Mouse (Mus musculus) heart, adult 10 weeks (tissue): ENCODE data around the gene Sgk2. TPM values are rescaled to one million over a fixed set of nuclear protein-coding genes. Genes with fewer than 3 reads are reported as not detected.

Experiments
- polyA plus RNA-seq: library from polyadenylated mRNA; stranded (reverse); fragments of 350-450 nt; fragmentation: Illumina TruSeq; extraction: RNeasy Lipid Tissue Mini Kit (QIAGEN cat#74804); gene quantifications from one replicate; pipeline ENCODE4 v1.2.3, GENCODE M21; 2014; ENCODE audit warnings: low read depth, low replicate concordance

Sgk2 gene
- not detected for polyA plus RNA-seq

DNA sequence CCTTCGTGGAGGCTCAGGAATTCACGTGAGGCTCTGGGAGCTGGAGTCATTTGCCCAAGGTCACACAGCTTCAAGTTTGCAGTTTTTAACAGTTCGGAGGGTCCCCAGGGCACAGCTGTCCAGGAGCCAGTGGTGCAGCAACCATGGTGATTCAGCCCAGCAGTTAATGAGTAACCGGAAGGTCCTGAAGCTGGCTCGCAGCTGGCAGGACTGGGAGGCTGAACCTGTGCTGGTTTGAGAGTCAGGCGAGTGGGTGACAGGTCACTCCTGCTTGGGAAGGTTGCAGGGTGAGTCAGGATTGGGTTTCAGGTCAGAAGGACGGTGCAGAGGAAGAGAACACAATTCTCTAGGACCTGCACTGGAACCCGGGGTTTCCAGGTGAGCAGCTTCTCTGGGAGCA is at the start of gene Sgk2:
TSS of gene Sgk2 (plus strand) at position 113 of the 400 bp plus-strand sequence.

GRCm38 (mm10) chr2:162943148-162943846 is 43.8 kb upstream of the Sgk2 start, which contains the start of gene L3mbtl1:
Gene L3mbtl1 (plus strand): TSS chr2:162943472.

GRCm38 (mm10) chr2:163016916-163017743 is 30.0 kb downstream of the Sgk2 start, which contains the start of gene Ift52:
Gene Ift52 (plus strand): TSS chr2:163017354.

DNA sequence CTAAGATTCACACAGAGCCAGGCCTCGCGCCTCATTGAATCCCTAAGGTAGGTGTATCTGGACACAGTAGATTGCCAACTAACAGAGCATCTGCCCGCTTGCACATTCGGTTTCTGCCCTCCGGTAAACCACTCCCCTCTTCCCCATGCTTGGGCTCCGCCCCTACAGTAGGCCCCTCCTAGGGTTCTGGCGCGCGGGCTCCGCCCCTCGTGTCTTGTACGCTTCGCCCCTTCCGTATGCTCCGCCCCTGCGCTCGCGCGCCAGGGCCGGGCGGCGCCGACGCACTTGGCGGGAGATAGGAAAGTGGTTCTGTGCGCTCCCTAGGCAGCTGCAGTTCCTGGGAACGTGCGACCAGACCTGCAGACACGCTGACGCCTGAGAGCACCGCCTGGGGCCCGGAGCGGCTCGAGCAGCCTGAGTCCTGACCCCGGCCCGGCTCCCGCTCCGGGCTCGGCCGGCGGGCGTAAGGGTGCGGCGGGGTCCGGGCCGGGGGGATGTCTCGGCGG is 67.3 kb downstream of the Sgk2 start, which contains the start of gene Mybl2:
TSS of gene Mybl2 (plus strand) at position 353 of the 506 bp plus-strand sequence.

Other genes with a start within 250 kb of the Sgk2 start
- gene Srsf6, start 55.8 kb upstream of the Sgk2 start, polyA plus RNA-seq: 125 TPM
- gene L3mbtl1, start 43.9 kb upstream of the Sgk2 start, polyA plus RNA-seq: not detected
- gene Ift52, start 30.0 kb downstream of the Sgk2 start, polyA plus RNA-seq: 27.7 TPM
- gene Mybl2, start 67.4 kb downstream of the Sgk2 start, polyA plus RNA-seq: 0.29 TPM
- gene Gtsf1l, start 100.5 kb downstream of the Sgk2 start, polyA plus RNA-seq: not detected
- gene Tox2, start 215.8 kb downstream of the Sgk2 start, polyA plus RNA-seq: 1.4 TPM